ENCODE assay signal across 14 mouse cellular contexts in the genomic region with DNA sequence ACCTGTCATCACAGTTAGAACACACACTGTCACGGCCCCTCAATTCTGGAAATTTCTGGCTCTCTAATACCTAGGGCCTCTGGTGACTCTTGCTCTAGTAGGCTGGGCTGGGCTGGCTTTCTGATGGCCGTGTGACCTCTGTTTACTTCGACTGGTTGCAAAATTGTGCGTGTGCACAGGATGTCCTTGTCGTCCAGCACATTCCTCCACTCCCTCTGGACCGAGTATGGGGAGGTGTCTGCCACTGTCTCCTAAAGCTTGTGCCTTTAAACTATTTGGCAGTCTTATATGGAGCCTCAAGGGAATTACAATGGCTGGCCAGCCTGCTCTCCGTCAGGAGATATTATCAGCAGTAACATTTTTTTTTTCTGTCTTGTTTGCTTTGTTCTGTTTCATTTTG. TPM values are rescaled to one million over a fixed set of nuclear protein-coding genes. Genes with fewer than 3 reads are reported as not detected.
DNase-seq lines count a peak whose midpoint lies in the region; ATAC-seq and TF ChIP-seq lines count a peak whose summit lies in the region.
"Had no signal": no experiment of that assay in that cellular context is flagged by ENCODE, and none has a peak within 500 bp of the region (broad histone marks: within the 10 kb centered on the region; RNA-seq: fewer than 3 reads in every experiment).

No protein-coding gene starts in this region.

- H3K9ac ChIP-seq in liver, embryonic 14.5 days (replicated peaks), result no peak overlapping the region
- no peak overlapping the region for H3K9ac ChIP-seq in heart, adult 2 months (ENCODE audit: low read depth, low read length)
- no peak overlapping the region for H3K9ac ChIP-seq in kidney, postnatal 0 days (ENCODE audit: low read depth, low read length)
- no peak overlapping the region for H3K9ac ChIP-seq in hindbrain, embryonic 11.5 days (ENCODE audit: low read depth, low read length)
- H3K9ac ChIP-seq: embryonic facial prominence, embryonic 12.5 days; forebrain, postnatal 0 days; hindbrain, embryonic 15.5 days; limb, embryonic 15.5 days had no signal

- no peak for TF ChIP-seq CTCF in liver, embryonic 14.5 days (IDR thresholded peaks at IDR 0.05; ENCODE audit: low read depth)
- TF ChIP-seq CTCF in heart, adult 2 months (IDR thresholded peaks at IDR 0.05), result no peak
- no peak for TF ChIP-seq CTCF in kidney, postnatal 0 days (IDR thresholded peaks at IDR 0.05; ENCODE audit: low read depth)

- peak; percentile 37; the same call in 1 of the 2 replicates for ATAC-seq in liver, embryonic 14.5 days (ENCODE audit: insufficient read depth)
- no peak for ATAC-seq in kidney, postnatal 0 days (replicated peaks; ENCODE audit: low FRiP score, low read depth)
- no peak for ATAC-seq in hindbrain, embryonic 11.5 days (ENCODE audit: low FRiP score)
- ATAC-seq: forebrain, postnatal 0 days had no signal

- no peaks in the 10 kb centered on the region for H3K9me3 ChIP-seq in liver, embryonic 14.5 days (ENCODE audit: control insufficient read depth, low read length)
- H3K9me3 ChIP-seq in kidney, postnatal 0 days (replicated peaks; ENCODE audit: low read length), result no peaks in the 10 kb centered on the region
- no peaks in the 10 kb centered on the region for H3K9me3 ChIP-seq in hindbrain, embryonic 11.5 days (ENCODE audit: control insufficient read depth, low read length)
- H3K9me3 ChIP-seq: embryonic facial prominence, embryonic 12.5 days; hindbrain, embryonic 15.5 days; limb, embryonic 15.5 days had no signal

- no peaks in the 10 kb centered on the region for H3K36me3 ChIP-seq in liver, embryonic 14.5 days (replicated peaks; ENCODE audit: control insufficient read depth, insufficient read depth, low read depth)
- peaks cover 21% of the 10 kb centered on the region for H3K36me3 ChIP-seq in heart, adult 2 months (ENCODE audit: control insufficient read depth, insufficient read depth, low read length)
- H3K36me3 ChIP-seq in kidney, postnatal 0 days (ENCODE audit: insufficient read depth, low read length), result no peaks in the 10 kb centered on the region
- no peaks in the 10 kb centered on the region for H3K36me3 ChIP-seq in hindbrain, embryonic 11.5 days (ENCODE audit: control insufficient read depth, insufficient read depth, low read length)
- H3K36me3 ChIP-seq: embryonic facial prominence, embryonic 12.5 days; hindbrain, embryonic 15.5 days; limb, embryonic 15.5 days had no signal

- H3K4me1 ChIP-seq in liver, embryonic 14.5 days (replicated peaks; ENCODE audit: control insufficient read depth in 2 of 2, insufficient read depth in 2 of 2, low read length in 1 of 2), result peaks cover 0 to 12% of the 10 kb centered on the region in 2 experiments; a peak in 2 of 4 replicates
- H3K4me1 ChIP-seq in heart, adult 2 months (ENCODE audit: control insufficient read depth, insufficient read depth, low read length), result peaks cover 20% of the 10 kb centered on the region
- peaks cover 4% of the 10 kb centered on the region; the same call in 1 of the 2 replicates for H3K4me1 ChIP-seq in kidney, postnatal 0 days (replicated peaks; ENCODE audit: insufficient read depth, low read length)
- no peaks in the 10 kb centered on the region for H3K4me1 ChIP-seq in hindbrain, embryonic 11.5 days (replicated peaks; ENCODE audit: control insufficient read depth, insufficient read depth, low read length)
- H3K4me1 ChIP-seq: hindbrain, embryonic 15.5 days had no signal

- intact Hi-C loops in heart, adult 2 months (cut with DNase I), result no loop called here

- TF ChIP-seq EP300 in liver, embryonic 14.5 days (IDR thresholded peaks at IDR 0.05; ENCODE audit: low read depth), result no peak
- TF ChIP-seq EP300 in heart, adult 2 months (IDR thresholded peaks at IDR 0.05; ENCODE audit: insufficient read depth, low read depth, low read length), result peak; percentile 97

- 49% methylated on average over 7 of the region's 7 CpGs for WGBS in liver, embryonic 14.5 days (ENCODE audit: insufficient replicate concordance)
- WGBS in heart, adult 2 months, result 23% methylated on average over 7 of the region's 7 CpGs
- 58% methylated on average over 7 of the region's 7 CpGs for WGBS in kidney, postnatal 0 days
- WGBS in hindbrain, embryonic 11.5 days, result 82% methylated on average over 7 of the region's 7 CpGs

- H3K79me2 ChIP-seq in heart, adult 2 months (replicated peaks; ENCODE audit: control insufficient read depth, insufficient read depth, low read length), result no peaks in the 10 kb centered on the region

- peak; percentile 38; the same call in 1 of the 2 replicates for TF ChIP-seq POLR2A in heart, adult 2 months (IDR thresholded peaks at IDR 0.05; ENCODE audit: insufficient read depth, low read depth, low read length)

- no peak for DNase-seq in liver, embryonic 14.5 days (ENCODE audit: low read depth in 3 of 3, low spot score in 3 of 3)
- DNase-seq in liver, result no peak
- peak; percentile 58 to 74 for DNase-seq in heart, adult 2 months
- no peak for DNase-seq in kidney, postnatal 0 days (ENCODE audit: low spot score)
- DNase-seq in skeletal muscle tissue, adult 2 months (ENCODE audit: low read depth, low spot score), result peak; percentile 33
- no peak for DNase-seq in cerebellum, postnatal 25 days
- DNase-seq in hindbrain, embryonic 11.5 days (ENCODE audit: low spot score), result no peak
- DNase-seq: cerebellum, adult 18-20 months; forebrain, postnatal 0 days; layer of hippocampus, adult 9-11 months; spleen, adult 18-20 months had no signal

- H3K4me2 ChIP-seq in liver, embryonic 14.5 days (ENCODE audit: low read depth), result no peak overlapping the region
- no peak overlapping the region for H3K4me2 ChIP-seq in kidney, postnatal 0 days (ENCODE audit: low read length)
- H3K4me2 ChIP-seq in hindbrain, embryonic 11.5 days (replicated peaks; ENCODE audit: low read depth, low read length), result no peak overlapping the region
- H3K4me2 ChIP-seq: embryonic facial prominence, embryonic 12.5 days; hindbrain, embryonic 15.5 days; limb, embryonic 15.5 days had no signal

- no peak overlapping the region for H3K27ac ChIP-seq in liver, embryonic 14.5 days
- peak overlapping the region; percentile 73 for H3K27ac ChIP-seq in heart, adult 2 months
- peak overlapping the region; percentile 36 for H3K27ac ChIP-seq in kidney, postnatal 0 days
- no peak overlapping the region for H3K27ac ChIP-seq in hindbrain, embryonic 11.5 days (ENCODE audit: low read depth, low read length)
- H3K27ac ChIP-seq: embryonic facial prominence, embryonic 12.5 days; hindbrain, embryonic 15.5 days; limb, embryonic 15.5 days had no signal

- no peaks in the 10 kb centered on the region for H3K27me3 ChIP-seq in liver, embryonic 14.5 days (ENCODE audit: control insufficient read depth, insufficient read depth, low read length)
- no peaks in the 10 kb centered on the region for H3K27me3 ChIP-seq in heart, adult 2 months (ENCODE audit: control insufficient read depth, insufficient read depth, low read length)
- no peaks in the 10 kb centered on the region for H3K27me3 ChIP-seq in kidney, postnatal 0 days (ENCODE audit: insufficient read depth, low read length)
- no peaks in the 10 kb centered on the region for H3K27me3 ChIP-seq in hindbrain, embryonic 11.5 days (ENCODE audit: control insufficient read depth, insufficient read depth, low read length)
- H3K27me3 ChIP-seq: embryonic facial prominence, embryonic 12.5 days; hindbrain, embryonic 15.5 days; limb, embryonic 15.5 days had no signal

- no peak overlapping the region for H3K4me3 ChIP-seq in liver, embryonic 14.5 days (ENCODE audit: insufficient read depth in 1 of 2, low read depth in 2 of 2, low read length in 2 of 2)
- H3K4me3 ChIP-seq in heart, adult 2 months, result no peak overlapping the region
- H3K4me3 ChIP-seq in kidney, postnatal 0 days (replicated peaks; ENCODE audit: low read depth, low read length), result no peak overlapping the region
- H3K4me3 ChIP-seq in hindbrain, embryonic 11.5 days (ENCODE audit: low read depth, low read length), result no peak overlapping the region
- H3K4me3 ChIP-seq: embryonic facial prominence, embryonic 12.5 days; hindbrain, embryonic 15.5 days; limb, embryonic 15.5 days had no signal

RNA-seq across cellular contexts. Expression of a gene that starts 23.2 kb away (rescaled TPM):
- 1.9 and 2.6 TPM in 2 replicates for polyA plus RNA-seq in liver, embryonic 14.5 days (2012; rRNA removed)
- 4.3 and 4.5 TPM in 2 replicates for polyA plus RNA-seq in liver, embryonic 14.5 days (2014; fragmentation: Nextera tagmentation; extraction: Ambion mirVana)
- 10 to 100 TPM; 16.4 to 17.9 TPM for total RNA-seq in heart, adult 2 months (2021)
- 25.6 and 32.7 TPM in 2 replicates for polyA plus RNA-seq in heart, adult 2 months (2012; rRNA removed)
- 47.9 and 55.5 TPM in 2 replicates for polyA plus RNA-seq in kidney, postnatal 0 days (2015; fragmentation: Nextera tagmentation; extraction: Ambion mirVana)
- polyA plus RNA-seq in hindbrain, embryonic 11.5 days (2014; fragmentation: Nextera tagmentation; extraction: Ambion mirVana), result 11.0 and 12.9 TPM in 2 replicates

RNA-seq across cellular contexts. Expression of a gene that starts 40.2 kb away (rescaled TPM):
- polyA plus RNA-seq in liver, embryonic 14.5 days (2012; rRNA removed), result 885 and 1,231 TPM in 2 replicates
- polyA plus RNA-seq in liver, embryonic 14.5 days (2014; fragmentation: Nextera tagmentation; extraction: Ambion mirVana), result 593 and 603 TPM in 2 replicates
- 100 to 1,000 TPM; 491 to 601 TPM for total RNA-seq in heart, adult 2 months (2021)
- 325 and 404 TPM in 2 replicates for polyA plus RNA-seq in heart, adult 2 months (2012; rRNA removed)
- polyA plus RNA-seq in kidney, postnatal 0 days (2015; fragmentation: Nextera tagmentation; extraction: Ambion mirVana), result 781 TPM in 2 replicates
- polyA plus RNA-seq in hindbrain, embryonic 11.5 days (2014; fragmentation: Nextera tagmentation; extraction: Ambion mirVana), result 643 and 708 TPM in 2 replicates

Comparison
In these comparisons a context has a peak if more than half of its experiments do, and no peak if none do; other contexts are left out.
1. DNase-seq: peak in heart, adult 2 months (2 of 2) and skeletal muscle tissue, adult 2 months (single experiment); none in liver, embryonic 14.5 days (0 of 3), liver (single experiment), kidney, postnatal 0 days (single experiment), cerebellum, postnatal 25 days (0 of 2) and hindbrain, embryonic 11.5 days (single experiment).
2. H3K27ac ChIP-seq: peak in heart, adult 2 months (single experiment) and kidney, postnatal 0 days (single experiment); none in liver, embryonic 14.5 days (single experiment) and hindbrain, embryonic 11.5 days (single experiment).